Mouse (Mus musculus) olfactory bulb, adult 2 months (tissue): Measurements from ENCODE around the gene Snx5.

Experiments used
- CTCF ChIP-seq: fragments of 200-500 bp; IDR thresholded peaks from 2 replicates; pipeline ENCODE4 v1.5.1; 2012; ENCODE audit warnings: low read depth, mild to moderate bottlenecking, low read length, moderate library complexity; ENCODE audit not compliant: insufficient read depth
- POLR2A ChIP-seq: fragments of 200-500 bp; IDR thresholded peaks from 2 replicates; pipeline ENCODE4 v1.6.1; 2012; ENCODE audit warnings: mild to moderate bottlenecking, low read depth, low read length, moderate library complexity; ENCODE audit not compliant: insufficient read depth

DNA sequence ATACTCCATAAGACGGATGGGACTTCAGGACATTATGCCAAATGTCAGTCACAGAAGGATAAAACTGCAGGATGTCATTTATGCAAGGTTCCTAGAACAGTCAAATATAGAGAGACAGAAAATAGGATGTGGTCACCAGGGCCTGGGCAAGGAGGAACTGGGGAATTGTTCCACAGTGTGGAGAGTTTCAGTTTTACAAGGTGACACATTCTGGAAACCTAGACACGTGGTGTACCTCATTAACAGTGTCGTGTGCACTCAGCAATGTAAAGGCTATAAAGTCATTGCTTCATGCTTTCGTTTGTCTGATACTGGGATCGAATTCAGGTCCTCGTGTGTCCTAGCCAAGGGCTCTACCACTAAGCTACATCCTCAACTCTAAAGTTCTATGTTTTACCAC lies 56.9 kb downstream of the Snx5 start:
- TF ChIP-seq CTCF = no peak
- no peak for TF ChIP-seq POLR2A
